Mouse (Mus musculus): ENCODE data around the gene Gm38392. TPM values are rescaled to one million over a fixed set of nuclear protein-coding genes. Genes with fewer than 3 reads are reported as not detected.

The Gm38392 gene
- total RNA-seq, 1 experiment from 2014 or later, result not detected

DNA sequence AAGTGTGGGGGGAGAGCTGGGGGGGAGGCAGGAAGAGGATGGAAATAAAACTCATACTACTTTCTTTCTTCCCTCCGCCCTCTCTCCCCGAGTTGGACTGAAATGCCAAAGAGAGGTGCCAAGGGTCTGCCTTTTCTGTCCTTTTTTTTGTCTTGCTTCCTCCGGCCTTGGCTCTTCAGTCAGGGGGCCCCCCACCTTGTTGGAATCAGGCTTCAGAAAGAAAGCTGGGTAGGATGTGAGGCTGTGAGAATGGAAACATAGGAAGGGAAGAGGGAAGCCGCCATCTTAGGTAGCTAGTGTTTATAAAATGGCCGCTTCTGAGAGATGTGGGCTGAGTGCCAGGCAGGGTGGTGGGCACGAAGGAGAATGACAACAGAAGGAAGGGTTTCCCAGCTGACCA lies 64.6 kb downstream of the Gm38392 start:
- ATAC-seq (replicated peaks; ENCODE audit: insufficient number of reproducible peaks, low FRiP score, low TSS enrichment, poor library complexity, severe bottlenecking), result no peak

DNA sequence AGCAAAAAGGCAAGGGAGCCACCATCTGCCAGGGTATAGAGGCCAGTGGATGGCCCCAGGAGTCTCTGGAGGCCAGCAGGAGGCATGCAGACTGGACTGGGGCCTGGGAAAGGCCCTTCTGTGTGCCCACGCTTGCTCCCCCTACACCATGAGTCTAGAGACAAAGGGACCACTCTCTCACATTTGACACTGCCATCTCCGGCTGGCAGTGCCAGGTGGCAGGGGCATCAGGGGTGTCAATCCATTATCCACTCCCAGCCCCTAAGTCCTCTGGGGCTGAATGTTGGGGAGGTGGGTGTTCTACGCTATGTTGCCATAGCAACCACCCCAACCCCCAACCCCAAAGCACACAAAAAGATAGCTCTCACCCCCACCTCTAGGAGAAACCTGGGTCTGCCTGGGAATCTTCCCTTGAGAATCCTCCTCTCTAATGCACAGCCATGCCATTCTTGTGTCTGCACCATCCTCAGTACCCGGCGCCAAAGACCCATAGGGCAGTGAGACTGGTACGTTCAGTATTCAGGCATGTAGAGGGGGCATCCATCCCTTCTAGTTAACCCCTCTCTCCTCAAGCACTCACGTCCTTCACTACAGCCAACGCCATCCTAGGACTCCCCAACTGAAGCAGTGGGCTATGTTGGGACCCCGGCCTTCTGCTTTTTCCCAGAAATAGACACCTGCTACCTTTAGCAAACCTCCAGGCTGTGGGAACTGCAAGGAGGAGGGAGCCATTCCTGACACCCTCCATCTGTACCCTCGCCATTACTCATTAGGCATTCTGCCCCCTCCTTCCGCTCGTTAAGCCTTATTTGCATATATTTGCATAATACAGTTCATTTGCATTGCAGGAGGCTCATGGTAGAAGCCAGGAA lies 65.3 kb downstream of the Gm38392 start:
- no peak for ATAC-seq (replicated peaks; ENCODE audit: insufficient number of reproducible peaks, low FRiP score, low TSS enrichment, poor library complexity, severe bottlenecking)

DNA sequence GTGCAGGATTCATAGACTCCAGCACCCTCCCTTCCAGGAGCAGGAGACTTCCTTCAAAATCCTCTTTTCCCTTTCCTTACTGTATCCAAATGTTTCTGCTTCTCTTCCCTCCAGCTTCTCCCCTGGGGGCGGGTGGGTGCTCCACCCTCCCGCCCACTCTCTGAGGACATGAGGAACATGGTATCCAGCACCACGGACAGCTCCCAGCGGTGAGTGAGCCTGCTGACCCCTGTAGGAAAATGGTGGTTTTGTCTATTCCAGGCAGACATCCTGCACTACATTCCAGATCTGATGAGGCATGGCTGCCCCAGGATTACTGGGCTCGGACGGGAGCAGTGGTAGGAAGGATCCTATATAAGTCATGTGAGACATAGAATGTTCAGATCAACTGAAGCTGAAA lies 66.2 kb downstream of the Gm38392 start:
- ATAC-seq (replicated peaks; ENCODE audit: insufficient number of reproducible peaks, low FRiP score, low TSS enrichment, poor library complexity, severe bottlenecking), result no peak

DNA sequence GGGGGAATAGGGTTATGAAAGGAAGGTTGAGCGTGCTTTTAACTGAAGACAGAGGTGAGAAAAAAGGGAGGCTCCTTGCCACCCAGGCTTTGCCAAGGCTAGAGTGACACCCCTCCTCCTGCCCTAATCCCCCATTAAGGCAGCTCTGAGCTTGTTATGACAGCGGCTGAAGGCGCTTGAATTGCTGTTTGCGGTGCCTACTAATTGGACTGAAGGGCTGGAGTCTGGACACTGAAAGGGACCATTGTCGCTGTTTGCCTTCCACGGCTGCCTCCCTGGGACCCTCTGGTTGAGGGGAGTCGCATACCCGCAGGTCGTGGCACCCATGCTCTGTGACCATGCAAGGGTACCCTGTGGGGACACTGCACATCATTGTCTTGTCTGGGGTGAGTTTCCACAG lies 67.1 kb downstream of the Gm38392 start:
- ATAC-seq (replicated peaks; ENCODE audit: insufficient number of reproducible peaks, low FRiP score, low TSS enrichment, poor library complexity, severe bottlenecking), result no peak

DNA sequence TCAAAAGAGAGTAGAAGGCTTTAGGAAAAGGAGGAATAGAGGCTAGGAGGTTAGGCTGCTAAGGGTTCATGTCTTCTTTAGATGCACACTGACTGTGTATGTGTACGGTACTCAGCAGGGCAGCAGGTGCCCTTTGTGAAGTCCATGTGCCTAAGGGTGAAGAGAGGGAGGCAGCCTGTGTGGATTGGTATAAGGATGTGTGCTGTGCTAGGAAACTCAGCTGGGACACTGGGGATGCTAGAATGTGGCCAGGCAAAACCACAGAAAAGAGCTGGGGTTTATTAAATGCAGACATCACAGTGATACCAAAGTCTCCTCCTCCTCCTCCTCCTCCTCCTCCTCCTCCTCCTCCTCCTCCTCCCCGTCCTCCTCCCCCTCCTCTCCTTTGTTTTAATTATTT lies 69.3 kb downstream of the Gm38392 start:
- ATAC-seq (replicated peaks; ENCODE audit: insufficient number of reproducible peaks, low FRiP score, low TSS enrichment, poor library complexity, severe bottlenecking), result no peak

DNA sequence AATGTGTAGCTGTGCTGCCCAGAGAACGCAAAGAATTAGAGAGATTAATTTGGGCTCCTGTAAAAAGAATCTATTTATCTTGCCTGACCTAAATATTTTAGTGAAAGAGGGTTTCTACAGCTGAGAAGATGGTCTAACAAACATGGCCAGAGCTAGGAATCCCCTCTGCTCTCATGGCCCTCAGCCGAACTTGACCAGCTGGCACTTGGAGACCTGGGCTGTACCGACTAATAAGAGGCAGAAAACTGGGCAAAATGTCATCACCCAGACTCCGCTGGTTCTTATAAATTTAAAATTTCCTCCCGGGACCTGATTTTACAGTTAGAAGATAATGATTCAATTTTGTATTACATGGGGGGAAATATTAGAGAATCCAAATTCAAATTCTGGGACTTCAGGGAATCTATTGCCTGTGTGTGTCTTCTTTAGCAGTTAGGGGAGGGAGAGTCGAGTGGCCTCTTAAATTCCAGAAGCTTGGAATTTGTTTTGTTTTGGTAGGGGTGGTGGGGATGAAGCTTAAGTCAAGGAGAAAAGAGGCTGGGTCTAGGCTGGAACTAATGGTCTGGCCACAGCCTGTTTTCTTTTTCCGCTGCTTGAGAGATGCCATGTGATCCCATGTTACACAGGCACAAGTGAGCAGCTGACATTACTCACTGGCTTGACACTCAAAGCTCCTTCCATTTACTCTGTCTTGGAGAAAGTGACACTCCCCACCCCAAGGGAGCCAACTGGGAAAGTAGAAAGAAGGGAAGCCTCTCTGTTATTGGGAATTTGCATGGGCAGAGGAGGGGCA lies 70.3 kb downstream of the Gm38392 start:
- ATAC-seq (replicated peaks; ENCODE audit: insufficient number of reproducible peaks, low FRiP score, low TSS enrichment, poor library complexity, severe bottlenecking), result no peak

DNA sequence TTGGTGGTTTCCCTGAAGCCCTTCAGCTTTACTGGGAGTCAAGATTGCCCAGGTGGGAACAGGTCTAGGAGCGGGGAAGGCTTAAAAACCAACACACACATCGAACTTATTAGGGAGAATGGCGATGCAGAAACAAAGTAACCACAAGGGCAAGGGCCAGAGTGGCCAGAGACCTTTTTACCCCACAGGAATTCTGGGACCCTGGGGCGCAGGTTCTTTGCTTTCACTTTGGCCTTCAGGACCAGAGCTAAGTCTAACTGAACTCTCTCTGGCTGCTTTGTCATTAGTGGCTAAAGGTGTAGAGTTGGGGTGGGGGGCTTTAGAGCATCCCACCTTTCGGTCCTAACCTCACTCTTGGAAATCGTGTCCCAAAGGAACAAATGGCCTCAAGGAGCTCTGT lies 70.9 kb downstream of the Gm38392 start:
- no peak for ATAC-seq (replicated peaks; ENCODE audit: insufficient number of reproducible peaks, low FRiP score, low TSS enrichment, poor library complexity, severe bottlenecking)

DNA sequence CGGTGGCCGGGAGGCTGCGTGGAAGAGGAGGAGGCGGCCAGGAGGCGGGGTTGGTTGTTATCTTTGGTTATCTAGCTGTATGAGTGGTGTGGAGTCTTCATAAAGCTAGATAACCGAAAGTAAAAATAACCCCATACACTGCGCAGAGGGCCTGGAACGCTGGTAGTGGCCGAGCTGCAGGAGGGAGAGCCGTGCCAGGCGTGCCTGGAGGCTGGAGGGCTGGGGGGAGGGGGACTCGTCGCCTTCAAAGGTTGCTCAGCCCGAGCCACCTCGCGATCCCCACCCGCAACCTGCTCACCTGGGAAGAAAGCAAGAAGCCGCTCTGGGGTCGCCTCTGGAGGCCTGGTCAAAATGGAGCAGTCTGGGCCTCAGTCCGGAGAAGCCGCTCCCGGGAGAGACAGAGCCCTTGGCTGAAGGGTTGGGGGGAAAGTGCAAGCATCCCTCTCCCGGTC lies 71.4 kb downstream of the Gm38392 start:
- no peak for ATAC-seq (replicated peaks; ENCODE audit: insufficient number of reproducible peaks, low FRiP score, low TSS enrichment, poor library complexity, severe bottlenecking)

DNA sequence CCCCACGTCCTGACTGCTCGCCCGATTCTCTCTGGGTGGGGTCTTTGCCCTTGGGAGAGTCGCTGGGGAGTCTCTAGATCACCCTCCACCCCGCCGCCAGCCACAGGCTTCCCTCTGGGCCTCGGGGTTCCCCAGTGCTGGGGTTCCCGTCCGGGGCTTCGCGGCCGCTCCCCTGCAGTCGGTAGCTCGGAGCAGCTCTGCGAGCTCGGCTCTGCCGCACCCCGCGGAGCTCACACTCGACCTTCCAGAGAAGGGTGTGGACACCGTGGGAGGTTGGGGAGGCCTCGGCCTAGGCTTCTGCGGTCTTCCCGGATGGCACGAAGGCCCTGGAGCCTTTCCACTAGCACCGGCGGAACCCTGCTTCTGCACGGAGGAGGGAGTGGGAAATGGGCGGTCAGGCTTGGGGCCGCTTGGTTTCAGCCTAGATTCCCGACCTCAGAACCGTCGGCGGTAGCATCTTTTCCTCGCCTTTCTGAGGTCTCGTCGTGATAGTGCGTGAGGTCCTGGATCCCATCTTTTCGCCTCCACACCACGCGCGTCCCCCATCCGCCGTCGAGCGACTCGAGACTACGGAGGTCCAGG lies 71.9 kb downstream of the Gm38392 start:
- no peak for ATAC-seq (replicated peaks; ENCODE audit: insufficient number of reproducible peaks, low FRiP score, low TSS enrichment, poor library complexity, severe bottlenecking)

DNA sequence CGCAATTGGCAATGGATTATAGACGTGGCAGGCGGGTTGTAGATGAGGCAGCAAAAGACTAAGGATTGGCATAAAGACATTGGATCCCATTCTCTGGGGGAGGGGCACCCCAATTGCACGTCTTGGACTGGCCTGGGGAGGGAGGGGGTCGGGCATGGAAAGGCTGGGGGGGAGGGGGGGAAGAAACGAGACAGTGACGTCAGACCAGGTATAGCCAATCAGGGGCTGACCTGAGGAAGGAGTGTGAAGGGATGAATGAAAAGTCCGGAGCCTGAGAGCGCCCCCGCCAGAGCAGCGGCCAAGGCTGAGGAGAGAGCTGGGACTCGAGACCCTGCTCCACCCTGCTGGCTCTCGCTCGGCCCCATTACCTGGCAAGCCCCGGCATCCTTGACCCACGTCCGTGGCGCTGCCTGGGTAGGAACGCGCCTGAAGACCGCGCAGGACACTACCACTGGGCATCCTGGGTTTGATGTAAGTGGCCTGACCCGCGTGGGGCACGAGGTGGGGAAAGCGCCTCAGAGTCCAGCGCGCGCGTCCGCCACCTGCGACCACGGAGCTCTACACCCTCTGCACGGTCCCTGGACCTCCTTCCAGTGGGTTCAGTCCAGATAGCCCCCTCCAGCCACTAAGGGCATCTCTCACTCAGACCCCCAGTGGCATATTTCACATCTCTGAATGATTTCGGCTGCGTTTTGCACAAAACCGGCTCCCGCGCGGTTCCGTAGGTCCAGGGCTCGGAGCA lies 72.6 kb downstream of the Gm38392 start:
- no peak for ATAC-seq (replicated peaks; ENCODE audit: insufficient number of reproducible peaks, low FRiP score, low TSS enrichment, poor library complexity, severe bottlenecking)

DNA sequence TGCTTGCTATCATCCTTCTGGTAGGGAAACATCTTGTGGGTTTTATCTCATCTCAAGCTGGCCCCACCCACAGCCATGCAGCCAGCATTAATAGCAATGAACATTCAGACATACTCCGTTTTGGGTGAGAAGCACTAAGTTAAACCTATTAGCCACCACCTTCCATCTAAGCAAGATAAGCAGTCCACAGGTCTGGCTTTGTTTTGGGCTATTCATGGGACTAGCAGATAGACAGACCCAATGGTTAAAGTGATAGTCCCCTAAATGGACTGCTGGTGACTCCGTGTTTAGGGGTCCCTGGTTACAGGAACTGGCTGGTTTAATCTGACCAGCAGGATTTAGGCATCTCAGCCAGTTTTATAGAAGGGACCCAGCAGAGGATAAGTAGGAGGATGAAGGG lies 74.0 kb downstream of the Gm38392 start:
- ATAC-seq (replicated peaks; ENCODE audit: insufficient number of reproducible peaks, low FRiP score, low TSS enrichment, poor library complexity, severe bottlenecking), result no peak

DNA sequence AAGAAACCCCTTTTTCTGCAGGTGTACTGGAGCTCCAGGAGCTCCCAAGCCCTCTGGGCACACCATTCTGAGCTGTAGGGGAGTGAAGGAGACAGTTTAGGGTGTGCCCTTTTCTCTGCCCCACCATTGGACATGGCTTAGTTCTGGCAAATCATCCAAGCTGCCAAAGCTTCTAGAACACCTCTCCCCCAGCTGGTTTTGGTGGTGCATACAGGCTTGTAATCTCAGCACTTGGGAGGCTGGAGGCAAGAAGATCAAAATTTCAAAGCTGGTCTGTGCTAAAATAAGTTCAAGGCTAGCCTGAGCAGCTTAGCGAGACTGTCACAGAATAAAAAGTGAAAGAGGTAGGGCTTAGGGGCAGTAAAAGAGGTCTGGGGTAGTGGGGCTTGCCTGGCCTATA lies 74.7 kb downstream of the Gm38392 start:
- ATAC-seq (replicated peaks; ENCODE audit: insufficient number of reproducible peaks, low FRiP score, low TSS enrichment, poor library complexity, severe bottlenecking), result no peak

DNA sequence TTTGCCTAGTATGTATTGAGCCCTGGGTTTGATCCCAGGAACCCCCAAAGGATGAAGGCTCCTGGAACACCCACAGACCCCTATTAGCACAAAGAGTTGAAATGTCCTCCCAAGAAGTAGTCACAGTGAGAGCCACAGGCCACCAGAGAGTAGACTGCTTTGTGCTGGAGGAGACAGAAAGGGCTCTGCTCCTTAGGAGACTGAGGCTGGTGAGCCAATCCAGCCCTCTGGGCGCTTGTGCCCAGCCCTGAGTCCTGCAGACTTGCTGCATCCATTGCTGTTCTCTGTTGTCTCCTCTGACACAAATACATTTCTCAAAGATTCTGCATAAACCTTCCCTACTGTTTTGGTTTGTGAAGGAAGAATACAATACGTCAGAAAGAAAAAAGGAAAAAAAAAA lies 76.1 kb downstream of the Gm38392 start:
- no peak for ATAC-seq (replicated peaks; ENCODE audit: insufficient number of reproducible peaks, low FRiP score, low TSS enrichment, poor library complexity, severe bottlenecking)

DNA sequence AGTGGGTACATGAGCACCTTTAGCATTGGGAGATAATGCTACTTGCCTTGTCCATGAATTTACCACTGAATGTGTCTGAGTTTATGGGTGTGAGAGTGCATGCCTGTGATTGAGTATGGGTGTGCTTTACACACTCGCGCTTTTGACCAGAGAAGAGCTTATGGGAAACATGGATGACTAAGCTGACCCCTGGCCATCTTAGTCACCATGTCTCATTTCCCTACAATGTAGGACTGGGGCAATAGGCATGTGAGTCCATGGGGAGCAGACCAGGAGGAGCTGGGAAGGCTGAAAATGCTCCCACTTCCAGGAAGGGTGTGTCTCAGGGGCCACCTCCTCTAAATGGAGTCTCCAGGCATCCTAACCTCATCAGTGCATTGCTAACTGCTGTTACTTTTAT lies 76.9 kb downstream of the Gm38392 start:
- no peak for ATAC-seq (replicated peaks; ENCODE audit: insufficient number of reproducible peaks, low FRiP score, low TSS enrichment, poor library complexity, severe bottlenecking)

DNA sequence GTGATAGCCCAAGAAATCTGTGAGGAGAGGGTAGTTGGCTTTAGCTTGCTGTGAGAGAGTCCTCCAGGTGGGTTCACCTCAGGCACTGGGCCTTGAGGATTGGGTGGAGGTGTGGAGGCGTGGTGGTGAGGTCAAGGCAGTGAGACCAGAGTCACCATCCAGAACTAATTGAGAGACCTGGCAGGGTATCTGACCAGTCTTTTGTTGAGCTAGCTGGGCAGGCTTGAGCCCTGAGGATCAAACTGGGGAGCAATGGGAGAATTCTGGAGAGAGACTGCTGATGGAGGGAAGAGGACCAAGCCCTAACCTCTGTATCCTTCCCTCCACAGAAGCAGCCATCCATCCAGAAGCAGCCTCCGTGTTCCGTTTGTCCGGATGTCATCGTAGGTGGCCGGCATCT lies 77.7 kb downstream of the Gm38392 start:
- no peak for ATAC-seq (replicated peaks; ENCODE audit: insufficient number of reproducible peaks, low FRiP score, low TSS enrichment, poor library complexity, severe bottlenecking)

DNA sequence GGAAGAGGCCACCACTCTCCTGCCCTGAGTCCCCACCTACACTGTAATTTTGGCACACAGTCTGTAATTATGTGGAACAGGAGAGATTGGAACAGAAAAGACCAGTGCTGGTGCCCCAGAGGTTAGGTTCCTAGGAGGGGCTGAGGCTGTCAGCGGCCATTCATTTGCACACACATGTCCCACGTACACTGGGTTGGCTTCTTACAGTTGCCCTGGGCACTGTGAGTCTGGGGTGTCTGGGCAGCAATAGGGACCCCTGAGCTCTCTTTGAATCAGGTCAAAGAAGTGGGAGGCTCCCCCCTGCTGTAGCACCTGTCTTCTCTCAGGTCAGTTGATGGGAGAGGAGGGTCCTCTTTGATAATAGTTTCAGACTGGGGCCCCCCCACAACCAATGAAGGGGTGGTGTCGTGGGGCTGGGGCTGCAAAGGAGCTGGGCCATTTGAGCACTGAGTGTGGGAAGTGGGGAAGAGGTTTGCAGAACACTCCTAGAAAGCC lies 78.7 kb downstream of the Gm38392 start:
- ATAC-seq (replicated peaks; ENCODE audit: insufficient number of reproducible peaks, low FRiP score, low TSS enrichment, poor library complexity, severe bottlenecking), result no peak

DNA sequence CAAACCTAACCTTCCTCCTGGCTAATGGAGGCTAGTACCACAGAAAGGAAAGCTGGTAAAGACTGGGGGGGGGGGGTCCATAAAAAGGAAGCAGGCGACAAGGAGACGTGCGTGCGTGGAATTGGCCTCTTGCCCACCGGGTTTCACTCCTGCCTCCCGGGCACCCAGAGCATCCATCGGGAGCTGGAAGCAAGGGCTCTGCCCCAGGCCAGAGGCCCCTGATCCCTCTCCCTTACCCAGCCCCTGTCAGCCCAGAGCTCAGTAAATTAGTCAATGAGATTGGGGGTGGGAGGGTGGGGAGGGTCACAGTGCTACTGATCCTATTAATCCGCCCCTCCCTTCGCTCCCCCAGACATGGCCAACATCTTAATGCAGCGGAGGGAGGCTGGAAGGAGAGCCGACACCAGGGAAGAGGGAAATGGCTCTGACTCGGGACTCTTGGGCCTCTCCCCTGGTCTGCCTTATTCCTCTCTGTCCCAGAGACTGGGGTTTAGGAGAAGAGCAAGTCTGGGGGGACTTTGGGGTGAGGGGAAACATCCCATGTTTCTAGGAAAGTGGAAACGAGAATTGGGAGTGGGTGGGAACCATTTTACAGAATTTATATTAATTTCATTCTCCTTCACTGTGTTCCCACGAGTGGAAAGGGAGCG lies 79.4 kb downstream of the Gm38392 start:
- ATAC-seq (replicated peaks; ENCODE audit: insufficient number of reproducible peaks, low FRiP score, low TSS enrichment, poor library complexity, severe bottlenecking), result no peak

DNA sequence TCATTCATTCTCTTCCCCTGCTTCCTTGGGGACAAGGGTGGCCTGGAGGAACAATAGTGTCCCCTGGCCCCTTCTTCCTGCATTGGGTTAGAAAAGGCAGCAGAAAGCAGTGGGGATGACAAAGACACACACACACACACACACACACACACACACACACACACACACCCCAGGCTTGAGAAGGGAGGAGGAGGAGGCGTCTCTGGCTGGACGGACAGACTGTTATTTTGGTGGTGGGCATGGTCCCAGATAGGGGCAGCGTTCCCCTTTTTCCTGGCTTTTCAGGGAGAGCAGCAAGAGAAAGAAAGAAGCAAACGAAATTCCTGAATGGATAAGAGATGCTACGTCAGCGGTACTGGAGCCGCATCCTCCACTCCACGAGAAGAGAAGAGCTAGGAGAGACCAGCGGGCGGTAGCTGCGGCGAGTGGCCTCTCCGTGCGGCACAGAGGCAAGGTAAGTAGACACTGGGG lies 80.1 kb downstream of the Gm38392 start:
- no peak for ATAC-seq (replicated peaks; ENCODE audit: insufficient number of reproducible peaks, low FRiP score, low TSS enrichment, poor library complexity, severe bottlenecking)
